Mouse (Mus musculus) CD4-positive helper T cell, adult 2 months (primary cell): ENCODE data around the gene Bloc1s4.

Experiments used
- DNase-seq: peaks from one replicate; pipeline ENCODE4 v3.0.0-alpha.2; 2012; ENCODE audit warnings: low read depth, missing footprints, low spot score

Gene Bloc1s4

GRCm38 (mm10) chr5:36748536-36749061 lies at the start of gene Bloc1s4:
Gene Bloc1s4 (minus strand): TSS chr5:36748650.
- DNase-seq, result peak; percentile 91

DNA sequence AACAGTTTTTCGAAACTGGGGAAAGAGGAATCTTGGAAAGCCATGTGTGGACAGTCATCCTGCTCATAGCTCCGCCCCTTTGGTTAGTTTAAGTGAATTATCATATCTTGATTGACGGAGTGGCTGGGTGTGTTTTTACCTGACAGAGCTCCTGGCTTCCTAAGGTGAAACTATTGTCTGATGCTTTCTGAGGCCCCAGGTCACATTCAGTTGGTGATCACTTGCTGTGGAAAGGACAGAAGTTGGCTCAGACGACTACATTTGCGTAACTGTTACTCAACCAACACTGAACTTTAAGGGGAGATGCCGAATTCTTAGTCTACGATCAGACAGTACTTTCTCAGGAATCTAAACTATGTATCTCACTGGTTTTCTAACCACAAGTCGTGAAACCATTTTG lies 48.8 kb upstream of the Bloc1s4 start:
- no peak for DNase-seq

- peak; percentile 97 for DNase-seq
These were observed 48.0 kb upstream of the Bloc1s4 start, which contains the start of gene Mrfap1 for GRCm38 (mm10) chr5:36796296-36797014. Gene Mrfap1 (minus strand): TSS chr5:36796772.

- peak; percentile 80 for DNase-seq
These were observed 47.3 kb upstream of the Bloc1s4 start for GRCm38 (mm10) chr5:36795647-36796295.

DNA sequence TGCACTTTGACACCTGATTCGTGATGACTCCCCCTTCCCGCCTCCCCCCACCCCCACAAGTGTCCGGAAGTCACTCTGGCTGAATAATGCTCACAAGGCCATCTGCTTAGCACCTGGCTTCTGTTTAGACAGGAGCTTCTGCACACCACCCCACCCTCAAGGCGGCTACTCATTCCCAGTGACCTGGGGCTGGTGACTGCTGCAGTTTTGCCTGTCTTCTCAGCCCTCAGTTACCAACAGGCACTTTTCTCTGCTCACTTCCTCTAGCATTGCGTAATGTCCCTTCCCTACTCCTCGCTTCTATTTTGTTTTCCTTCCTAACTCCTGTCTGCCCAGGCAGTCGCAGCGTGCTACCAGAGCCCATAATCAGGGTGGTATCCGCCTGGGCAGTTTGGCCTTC lies 43.4 kb upstream of the Bloc1s4 start:
- no peak for DNase-seq

GRCm38 (mm10) chr5:36786052-36786451 lies 37.6 kb upstream of the Bloc1s4 start:
- DNase-seq, result no peak

GRCm38 (mm10) chr5:36779512-36779911 lies 31.1 kb upstream of the Bloc1s4 start:
- DNase-seq, result no peak

DNA sequence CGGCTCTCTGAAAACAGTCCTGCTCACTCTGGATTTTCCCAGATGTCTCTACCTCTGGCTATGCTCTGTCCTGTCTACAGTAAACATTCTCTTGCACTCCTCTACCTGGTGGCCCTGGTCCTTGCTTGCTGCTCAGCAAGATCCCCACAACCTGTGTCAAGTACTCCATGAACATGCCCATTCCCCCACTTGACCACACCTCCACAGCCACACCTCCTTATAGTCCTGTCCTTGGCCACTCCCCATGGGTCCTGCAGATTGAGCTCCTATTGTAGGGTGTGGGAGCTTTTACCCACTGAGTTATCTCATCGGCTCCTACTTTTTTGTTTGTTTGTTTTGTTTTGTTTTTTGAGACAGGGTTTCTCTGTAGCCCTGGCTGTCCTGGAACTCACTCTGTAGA lies 30.5 kb upstream of the Bloc1s4 start:
- no peak for DNase-seq

- DNase-seq, result no peak
These were observed 28.7 kb upstream of the Bloc1s4 start for GRCm38 (mm10) chr5:36777186-36777585.

DNA sequence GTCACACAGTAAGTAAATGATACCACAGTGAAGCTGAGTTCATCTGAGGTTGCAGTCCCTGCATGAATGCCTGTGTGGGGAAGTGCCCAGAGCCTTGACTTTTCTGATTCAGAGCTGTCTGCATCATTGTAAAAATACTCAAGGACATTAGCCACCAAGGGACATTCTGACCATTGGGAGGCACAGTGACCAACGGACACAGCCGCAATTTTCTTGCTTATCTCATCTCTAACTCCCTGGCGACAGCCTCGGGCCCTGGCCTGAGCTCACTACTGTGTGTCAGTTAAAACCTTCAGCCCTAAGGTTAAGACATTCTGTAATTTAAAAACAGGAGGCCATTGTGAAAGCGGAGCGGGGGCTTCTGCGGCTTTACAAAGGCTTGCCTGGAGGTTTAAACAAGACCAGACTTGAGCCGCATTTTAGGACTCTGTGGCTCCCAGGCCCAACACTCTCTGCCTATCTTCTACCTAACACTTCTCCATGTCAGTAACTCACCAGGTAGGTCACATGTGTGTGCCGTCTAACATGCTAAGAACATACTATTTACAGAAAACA lies 27.6 kb upstream of the Bloc1s4 start:
- DNase-seq, result no peak

- no peak for DNase-seq
These were observed 26.9 kb upstream of the Bloc1s4 start for GRCm38 (mm10) chr5:36775317-36775716.

DNA sequence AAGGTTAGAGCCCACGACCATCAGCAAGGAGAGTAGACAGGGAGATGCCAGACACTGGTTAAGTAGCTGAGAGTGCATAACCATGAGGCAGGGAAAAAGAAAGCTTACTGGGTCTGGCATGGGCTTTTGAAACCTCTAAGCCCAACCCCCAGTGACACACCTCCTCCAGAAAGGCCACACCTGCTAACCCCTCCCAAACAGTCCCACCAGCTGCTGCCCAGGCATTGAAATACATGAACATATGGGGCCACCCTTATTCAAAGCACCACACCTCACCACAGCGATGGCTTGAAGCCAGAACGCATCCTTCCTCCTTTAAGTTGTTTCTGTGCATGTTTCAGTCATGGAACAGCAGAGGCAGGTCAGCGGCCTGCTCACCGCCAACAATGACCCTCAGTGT lies 24.1 kb upstream of the Bloc1s4 start:
- DNase-seq, result no peak

GRCm38 (mm10) chr5:36769603-36770002 lies 21.2 kb upstream of the Bloc1s4 start:
- no peak for DNase-seq

GRCm38 (mm10) chr5:36766958-36767703 lies 18.7 kb upstream of the Bloc1s4 start:
- no peak for DNase-seq

DNA sequence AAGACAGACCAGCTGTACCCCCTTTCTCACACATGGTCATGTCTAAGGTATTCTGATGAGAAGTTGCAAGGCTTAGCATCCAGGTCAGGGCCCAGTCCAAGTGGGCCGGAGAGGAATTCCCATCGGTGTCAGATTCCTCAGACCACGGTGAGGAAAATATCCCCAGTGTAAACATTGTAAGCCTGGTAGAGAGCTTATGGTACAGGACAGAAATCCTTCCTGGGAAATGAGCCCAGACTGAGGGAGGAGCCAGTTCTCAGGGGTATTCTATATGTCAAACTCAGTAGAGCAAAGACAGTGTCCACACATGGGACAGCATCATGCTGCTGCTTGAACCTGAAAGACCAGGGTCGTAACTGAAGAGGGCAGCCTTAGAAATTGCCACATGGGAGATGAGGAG lies 11.4 kb upstream of the Bloc1s4 start:
- no peak for DNase-seq

DNA sequence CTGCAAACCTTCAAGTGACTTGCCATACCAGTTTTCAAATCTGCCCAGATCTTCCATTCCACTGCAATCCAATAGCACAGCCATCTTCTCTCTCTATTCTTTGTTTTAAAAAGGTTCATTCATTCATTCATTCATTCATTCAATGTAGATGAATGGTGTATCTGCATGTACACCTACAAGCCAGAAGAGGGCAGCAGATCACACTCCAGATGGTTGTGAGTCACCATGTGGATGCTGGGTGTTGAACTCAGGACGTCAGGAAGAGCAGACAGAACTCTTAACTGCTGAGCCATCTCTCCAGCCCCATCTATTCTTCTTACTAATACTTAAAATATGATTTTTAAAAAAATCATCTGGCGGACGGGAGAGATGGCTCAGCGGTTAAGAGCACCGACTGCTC lies 8.6 kb upstream of the Bloc1s4 start:
- peak; percentile 44 for DNase-seq

GRCm38 (mm10) chr5:36750119-36751078 lies 1.9 kb upstream of the Bloc1s4 start:
- DNase-seq, result peak; percentile 29

DNA sequence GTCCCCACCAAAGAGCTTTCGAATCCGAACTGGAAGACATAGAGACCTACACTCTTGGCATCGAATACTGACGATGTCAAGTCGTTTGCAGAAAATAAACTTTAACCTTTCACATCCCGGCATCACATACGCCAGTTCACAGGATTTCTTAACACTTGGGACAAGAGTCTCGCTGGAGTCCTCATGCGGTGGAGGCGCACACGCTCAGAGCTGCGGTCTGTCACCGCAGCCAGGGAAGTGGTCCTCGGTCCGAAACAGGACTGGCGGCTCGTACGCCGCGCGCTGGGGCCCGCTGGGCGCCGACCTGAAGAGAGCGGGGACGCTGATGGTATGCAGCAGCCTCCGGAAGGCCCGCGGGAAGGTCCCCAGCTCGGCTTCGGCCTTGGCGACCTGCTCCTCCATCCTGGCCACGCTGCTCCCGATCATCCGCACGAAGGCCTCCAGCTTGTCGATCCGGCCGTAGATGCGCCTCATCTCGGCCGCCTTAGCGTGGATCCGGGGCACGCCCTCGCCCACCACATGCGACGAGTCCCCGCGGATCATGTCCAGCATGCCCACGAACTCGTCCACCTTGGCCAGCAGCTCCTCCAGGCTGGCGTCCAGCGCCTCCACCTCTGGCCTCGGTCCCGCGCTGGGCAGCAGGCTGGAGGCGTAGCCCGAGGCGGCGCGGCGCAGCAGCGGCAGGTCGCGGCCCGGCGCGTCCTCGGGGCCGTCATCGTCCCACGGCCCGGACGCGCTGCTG lies 485 bp downstream of the Bloc1s4 start:
- no peak for DNase-seq

DNA sequence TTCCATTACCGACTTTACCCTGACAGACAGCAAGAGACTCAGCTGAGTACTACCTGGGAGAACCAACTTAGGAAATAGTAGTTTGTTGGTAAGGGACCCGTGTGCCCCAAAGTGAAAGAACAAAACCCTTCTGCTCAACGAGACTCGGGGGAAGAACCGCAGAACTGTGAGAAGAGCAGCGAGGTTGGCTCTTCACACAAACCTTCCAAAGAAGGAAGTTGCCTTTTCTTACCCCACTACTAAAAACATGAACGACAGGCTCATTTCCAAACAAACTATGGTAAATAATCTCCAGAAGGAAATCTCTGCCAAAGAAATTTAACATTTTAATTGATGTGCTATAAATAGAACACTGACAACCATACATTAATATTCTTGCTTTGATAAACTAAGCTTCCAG lies 1.4 kb downstream of the Bloc1s4 start:
- no peak for DNase-seq
